Mouse (Mus musculus) urinary bladder, postnatal 14 days (tissue): Measurements from ENCODE around the gene Mecp2.

Experiments used
- DNase-seq: peaks from one replicate; pipeline ENCODE4 v3.0.0; 2021; ENCODE audit warnings: low spot score

Mecp2 gene

GRCm38 (mm10) chrX:74008063-74008462, 127.1 kb downstream of the Mecp2 start:
- no peak for DNase-seq

GRCm38 (mm10) chrX:74006401-74006800, 128.8 kb downstream of the Mecp2 start:
- DNase-seq, result no peak

DNA sequence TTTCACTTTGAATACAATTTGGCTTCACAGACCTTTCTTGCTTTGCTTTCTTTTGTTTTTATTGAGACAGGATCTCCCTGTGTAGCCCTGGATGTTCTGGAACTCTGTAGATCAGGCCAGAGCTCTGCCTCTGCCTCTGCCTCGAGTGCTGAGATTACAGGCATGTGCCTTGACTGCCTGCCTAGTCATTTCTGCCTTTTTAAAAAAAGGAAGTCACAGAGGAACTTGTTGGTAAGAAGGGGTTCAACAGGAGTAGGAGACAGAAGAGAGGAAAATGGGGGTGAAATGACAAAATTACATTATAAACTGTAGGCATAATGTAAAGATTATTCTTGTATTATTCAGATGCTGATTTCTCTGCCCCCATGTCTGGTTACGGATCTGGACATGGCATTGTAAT, 131.5 kb downstream of the Mecp2 start:
- DNase-seq, result no peak

- DNase-seq, result no peak
Observed at GRCm38 (mm10) chrX:74001024-74001423, 134.1 kb downstream of the Mecp2 start.

- DNase-seq, result peak; percentile 14
Observed at GRCm38 (mm10) chrX:73998911-73999869, 136.0 kb downstream of the Mecp2 start.

GRCm38 (mm10) chrX:73977783-73978182, 157.4 kb downstream of the Mecp2 start:
- DNase-seq, result no peak
